Mouse (Mus musculus) kidney, embryonic 15.5 days (tissue): ENCODE measurements around the gene Cxcl2. TPM values are rescaled to one million over a fixed set of nuclear protein-coding genes. Genes with fewer than 3 reads are reported as not detected.
A peak's percentile ranks its signal among the peaks of the same experiment; 100 is the strongest.

Source experiments
- ATAC-seq: fragments of 200-750 bp; cut with Nextera tagmentation; replicated peaks from 2 replicates; pipeline ENCODE4 v1.8.0; 2017; ENCODE audit warnings: moderate TSS enrichment; ENCODE audit not compliant: low FRiP score
- H3K27ac ChIP-seq: fragments of 300-500 bp; sonication (generic); 2 replicates; pipeline ENCODE4 v1.5.1; 2015; ENCODE audit warnings: mild to moderate bottlenecking, inconsistent platforms
- H3K27me3 ChIP-seq: fragments of 300-500 bp; sonication (generic); 2 replicates; pipeline ENCODE4 v1.6.1; 2015; ENCODE audit warnings: inconsistent platforms
- H3K36me3 ChIP-seq: fragments of 300-500 bp; sonication (generic); 2 replicates; pipeline ENCODE4 v1.6.1; 2015; ENCODE audit warnings: inconsistent platforms
- H3K4me1 ChIP-seq: fragments of 300-500 bp; sonication (generic); 2 replicates; pipeline ENCODE4 v1.6.1; 2015; ENCODE audit warnings: inconsistent platforms
- H3K4me2 ChIP-seq: fragments of 300-500 bp; sonication (generic); 2 replicates; pipeline ENCODE4 v1.6.1; 2015; ENCODE audit warnings: moderate library complexity, mild to moderate bottlenecking, inconsistent platforms
- H3K4me3 ChIP-seq: fragments of 300-500 bp; sonication (generic); replicated peaks from 2 replicates; pipeline ENCODE4 v1.5.1; 2015; ENCODE audit warnings: mild to moderate bottlenecking, inconsistent platforms
- H3K9ac ChIP-seq: fragments of 300-500 bp; sonication (generic); 2 replicates; pipeline ENCODE4 v1.6.1; 2015; ENCODE audit warnings: mild to moderate bottlenecking, inconsistent platforms
- H3K9me3 ChIP-seq: fragments of 300-500 bp; sonication (generic); replicated peaks from 2 replicates; pipeline ENCODE4 v1.6.1; 2016; ENCODE audit warnings: inconsistent platforms
- WGBS: fragments of 180-500 bp; shearing (Covaris S2); methylation state at CpG from one replicate; pipeline ENCODE4 v1.1.7; 2015; ENCODE audit warnings: mixed read lengths; 5-methylcytosine and 5-hydroxymethylcytosine counted together
- polyA plus RNA-seq: library from polyadenylated mRNA; unstranded; fragments of >200 nt; fragmentation: Nextera tagmentation; extraction: Ambion mirVana; gene quantifications from 2 replicates; pipeline ENCODE4 v1.2.1, GENCODE M21; 2015

Gene Cxcl2
- polyA plus RNA-seq, 1 experiment from 2014 or later: not detected

DNA sequence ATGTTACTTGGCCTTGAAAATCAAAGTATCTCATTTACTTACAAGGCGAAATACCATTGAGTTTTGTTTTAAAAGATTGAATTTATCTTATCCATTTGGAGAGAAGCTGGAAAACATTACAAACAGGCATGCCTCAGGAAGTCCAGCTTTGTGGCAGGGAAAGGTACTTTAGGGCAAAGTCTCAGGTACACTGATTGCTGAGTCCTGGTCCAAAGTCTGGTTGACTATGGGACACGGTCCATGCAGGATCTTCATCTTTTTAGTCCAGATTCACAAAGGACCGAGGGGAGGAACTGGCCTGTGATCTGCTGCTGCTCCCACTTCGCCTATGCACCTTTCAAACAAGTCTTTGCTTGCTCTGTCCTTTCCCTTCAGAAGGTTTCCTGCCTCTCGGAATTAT, 4.4 kb upstream of the Cxcl2 start:
- no peaks in the 10 kb centered on the region for H3K9me3 ChIP-seq
- H3K36me3 ChIP-seq: no peaks in the 10 kb centered on the region
- no peak overlapping the region for H3K4me2 ChIP-seq
- H3K27ac ChIP-seq: no peak overlapping the region
- peaks cover 10% of the 10 kb centered on the region for H3K27me3 ChIP-seq
- no peak for ATAC-seq
- peaks cover 10% of the 10 kb centered on the region for H3K4me1 ChIP-seq
- no peak overlapping the region for H3K9ac ChIP-seq
- 90% methylated on average over 5 of the region's 5 CpGs for WGBS
- no peak overlapping the region for H3K4me3 ChIP-seq

DNA sequence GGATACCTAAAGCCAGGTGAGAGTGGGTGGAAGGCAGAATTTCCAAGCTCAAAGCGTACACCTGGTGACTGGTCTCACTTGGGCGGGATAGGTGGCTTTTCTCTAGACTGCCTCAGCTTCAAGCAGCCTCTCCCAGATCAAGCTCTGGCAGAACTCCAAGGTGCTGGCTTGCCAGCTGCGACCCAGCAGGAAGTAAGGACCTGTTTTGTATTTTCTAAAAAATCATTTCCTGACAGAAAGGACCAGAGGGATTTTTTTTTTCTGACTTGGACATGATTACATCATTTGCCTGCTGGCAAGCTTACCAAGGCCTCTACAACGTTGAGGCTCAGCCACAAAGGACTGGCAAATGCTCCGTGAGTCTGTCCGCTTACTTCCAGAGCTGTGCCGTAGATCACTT, 3.5 kb upstream of the Cxcl2 start:
- Histone ChIP-seq H3K9me3 (no peaks in the 10 kb centered on the region), H3K9ac (no peak overlapping the region), H3K4me2 (no peak overlapping the region), H3K4me1 (peaks cover 10% of the 10 kb centered on the region), H3K27me3 (peaks cover 18% of the 10 kb centered on the region), H3K27ac (no peak overlapping the region), H3K36me3 (no peaks in the 10 kb centered on the region), H3K4me3 (no peak overlapping the region)
- 52% methylated on average over 7 of the region's 7 CpGs for WGBS
- ATAC-seq: no peak

GRCm38 (mm10) chr5:90900688-90901087, 3.0 kb upstream of the Cxcl2 start:
- H3K9me3 ChIP-seq: no peaks in the 10 kb centered on the region
- 79% methylated on average over 7 of the region's 7 CpGs for WGBS
- no peak overlapping the region for H3K4me3 ChIP-seq
- ATAC-seq: no peak
- no peak overlapping the region for H3K27ac ChIP-seq
- peaks cover 21% of the 10 kb centered on the region for H3K27me3 ChIP-seq
- no peaks in the 10 kb centered on the region for H3K36me3 ChIP-seq
- no peak overlapping the region for H3K9ac ChIP-seq
- H3K4me2 ChIP-seq: no peak overlapping the region
- peaks cover 10% of the 10 kb centered on the region for H3K4me1 ChIP-seq

GRCm38 (mm10) chr5:90902380-90903260, 1.1 kb upstream of the Cxcl2 start:
- H3K4me2 ChIP-seq: peak overlapping the region; percentile 81
- no peak overlapping the region for H3K27ac ChIP-seq
- ATAC-seq: peak; percentile 64; the same call in 1 of the 2 replicates
- H3K9me3 ChIP-seq: no peaks in the 10 kb centered on the region
- 10% methylated on average over 10 of the region's 10 CpGs for WGBS
- H3K9ac ChIP-seq: no peak overlapping the region
- H3K4me3 ChIP-seq: peak overlapping the region; percentile 39
- no peaks in the 10 kb centered on the region for H3K36me3 ChIP-seq
- H3K4me1 ChIP-seq: peaks cover 10% of the 10 kb centered on the region
- peaks cover 28% of the 10 kb centered on the region for H3K27me3 ChIP-seq

DNA sequence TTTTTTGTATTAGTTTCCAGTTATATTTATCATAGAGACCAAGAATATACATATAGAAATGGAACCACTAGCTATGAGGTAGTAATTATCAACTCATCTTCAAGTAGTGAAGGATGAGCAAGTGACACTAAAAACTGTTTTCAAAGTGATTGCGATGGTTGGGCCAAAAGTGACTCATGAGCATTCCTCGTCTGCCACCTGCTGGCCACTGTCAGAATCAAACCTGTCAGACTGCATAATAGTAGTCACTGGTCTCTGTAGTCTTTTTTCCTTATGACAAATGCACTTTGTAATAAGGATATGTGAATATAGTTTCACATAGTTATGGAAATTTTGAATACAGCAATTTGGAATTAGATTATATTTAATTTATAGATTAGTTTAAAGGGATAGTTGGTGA, 5.3 kb downstream of the Cxcl2 start:
- H3K27me3 ChIP-seq: peaks cover 24% of the 10 kb centered on the region
- 2% methylated on average over 2 of the region's 2 CpGs for WGBS

DNA sequence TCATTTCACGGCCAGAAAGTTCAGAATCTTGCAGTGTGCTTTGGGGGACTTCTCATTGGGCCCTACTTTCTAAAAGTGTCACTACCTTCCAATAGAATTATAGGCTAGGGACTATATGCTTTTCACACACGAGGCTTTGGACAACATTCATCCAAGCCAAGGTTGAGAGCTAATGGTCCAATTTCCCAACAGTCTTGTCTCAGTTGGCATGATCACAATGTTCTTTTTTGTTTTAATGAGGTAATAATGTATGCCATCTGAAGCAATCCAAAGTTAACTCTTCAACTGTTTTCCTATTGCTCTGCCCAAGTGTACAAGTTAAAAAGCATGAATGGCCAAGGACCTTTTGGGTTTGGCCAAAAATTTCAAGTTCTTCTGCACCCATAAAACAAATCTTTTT, 15.8 kb downstream of the Cxcl2 start:
- WGBS: 81% methylated on average over 2 of the region's 2 CpGs
- no peak for ATAC-seq
- no peak overlapping the region for H3K9ac ChIP-seq
- H3K4me2 ChIP-seq: no peak overlapping the region
- H3K9me3 ChIP-seq: no peaks in the 10 kb centered on the region
- H3K27ac ChIP-seq: no peak overlapping the region
- H3K27me3 ChIP-seq: no peaks in the 10 kb centered on the region
- no peak overlapping the region for H3K4me3 ChIP-seq
- no peaks in the 10 kb centered on the region for H3K36me3 ChIP-seq
- no peaks in the 10 kb centered on the region for H3K4me1 ChIP-seq

More for the DNA sequence above, 5.3 kb downstream of the Cxcl2 start:
- Histone ChIP-seq H3K4me1 (no peaks in the 10 kb centered on the region), H3K9me3 (no peaks in the 10 kb centered on the region), H3K4me3 (no peak overlapping the region), H3K27ac (no peak overlapping the region), H3K9ac (no peak overlapping the region), H3K4me2 (no peak overlapping the region), H3K36me3 (no peaks in the 10 kb centered on the region)
- no peak for ATAC-seq

GRCm38 (mm10) chr5:90922958-90923357, 19.3 kb downstream of the Cxcl2 start:
- H3K4me2 ChIP-seq: no peak overlapping the region
- H3K9ac ChIP-seq: no peak overlapping the region
- H3K36me3 ChIP-seq: no peaks in the 10 kb centered on the region
- H3K27ac ChIP-seq: no peak overlapping the region
- H3K9me3 ChIP-seq: no peaks in the 10 kb centered on the region
- H3K4me3 ChIP-seq: no peak overlapping the region
- ATAC-seq: no peak
- no peaks in the 10 kb centered on the region for H3K4me1 ChIP-seq
- WGBS: 89% methylated on average over 4 of the region's 4 CpGs
- no peaks in the 10 kb centered on the region for H3K27me3 ChIP-seq

- peaks cover 13% of the 10 kb centered on the region for H3K36me3 ChIP-seq
- H3K27me3 ChIP-seq: no peaks in the 10 kb centered on the region
- H3K4me2 ChIP-seq: peak overlapping the region; percentile 62
- H3K27ac ChIP-seq: peak overlapping the region; percentile 99
- H3K9ac ChIP-seq: peak overlapping the region; percentile 91
- H3K9me3 ChIP-seq: no peaks in the 10 kb centered on the region
- peak overlapping the region; percentile 78 for H3K4me3 ChIP-seq
- ATAC-seq: 0 out of 2 replicates have a peak, but pooled peaks have one; percentile 2
- WGBS: 27% methylated on average over 2 of the region's 2 CpGs
- peaks cover 11% of the 10 kb centered on the region for H3K4me1 ChIP-seq
Measured at GRCm38 (mm10) chr5:90930546-90930945, 26.9 kb downstream of the Cxcl2 start.

DNA sequence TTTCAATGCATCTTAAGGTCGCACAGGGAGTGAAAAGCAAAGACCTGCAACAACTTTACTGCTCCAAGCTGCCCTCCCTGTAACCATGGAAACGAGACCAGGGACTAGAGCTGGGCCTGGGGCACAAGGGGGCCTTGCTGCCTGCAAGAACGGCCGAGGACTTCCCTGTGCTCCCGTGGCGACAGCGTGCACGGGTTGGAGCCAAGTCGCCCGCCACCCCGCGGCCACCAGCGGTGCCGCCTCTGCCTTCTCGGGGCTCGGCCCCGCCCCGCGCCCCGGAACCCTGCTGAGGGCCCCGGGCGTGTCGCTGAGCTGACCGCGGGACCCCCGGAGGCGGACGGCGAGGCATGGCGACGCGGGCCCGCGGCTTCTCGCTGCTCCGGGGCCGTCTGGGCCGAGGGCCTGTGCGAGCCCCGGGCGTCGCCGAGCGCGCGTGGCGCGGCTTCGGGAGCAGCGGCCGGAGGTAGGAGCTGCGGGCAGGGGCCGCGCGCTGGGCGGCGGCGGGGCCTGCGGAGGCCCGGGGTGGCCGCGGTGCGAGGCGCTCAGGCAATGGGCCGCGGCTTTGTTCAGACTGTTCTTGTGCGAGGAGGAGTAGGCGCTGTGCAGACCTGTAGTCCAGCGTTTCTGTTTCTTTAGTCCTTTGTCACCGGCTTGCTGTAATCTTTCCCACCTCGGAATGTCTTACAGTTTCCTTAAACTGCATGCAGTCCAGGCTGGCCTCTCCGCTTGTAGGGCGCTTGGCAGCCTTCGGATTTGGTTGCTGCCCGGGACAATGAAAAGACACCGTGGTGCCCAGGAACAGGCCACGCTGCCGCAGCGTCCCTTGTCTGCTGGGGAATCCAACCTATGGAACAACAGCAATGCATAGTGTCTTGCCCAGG, 27.5 kb downstream of the Cxcl2 start, which contains the start of gene Mthfd2l:
Mthfd2l (plus strand) TSS at position 147 of the 881 bp plus-strand sequence.
- peak within 1 kb of the TSS; percentile 91 for H3K9ac ChIP-seq
- peaks cover 11% of the 10 kb centered on the region for H3K4me1 ChIP-seq
- ATAC-seq: peak; percentile 99
- H3K36me3 ChIP-seq: peaks cover 13% of the 10 kb centered on the region
- under 1% methylated on average over 79 of the region's 79 CpGs for WGBS
- H3K4me3 ChIP-seq: peak within 1 kb of the TSS; percentile 78
- H3K27me3 ChIP-seq: no peaks in the 10 kb centered on the region
- H3K9me3 ChIP-seq: no peaks in the 10 kb centered on the region
- H3K4me2 ChIP-seq: peak within 1 kb of the TSS; percentile 62
- H3K27ac ChIP-seq: peak within 1 kb of the TSS; percentile 99

DNA sequence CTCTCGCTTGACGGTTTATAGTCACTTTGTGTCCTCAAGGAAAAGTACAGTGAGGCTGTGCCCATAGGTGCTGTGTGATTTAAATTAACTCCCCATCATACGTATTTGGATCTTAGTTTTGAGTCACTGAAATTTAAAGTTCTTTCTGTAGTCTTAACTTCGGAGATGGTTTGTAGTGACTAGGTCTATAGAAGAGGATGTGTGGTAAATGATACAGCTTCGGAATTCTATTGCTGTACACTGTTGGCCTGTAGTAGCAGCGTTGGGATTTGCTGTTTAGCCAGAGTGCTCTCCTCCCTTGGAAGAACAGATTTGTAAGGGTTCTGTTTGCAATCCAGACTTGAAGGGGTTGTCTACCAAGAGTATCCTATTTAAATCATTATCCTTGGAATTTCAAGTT, 28.2 kb downstream of the Cxcl2 start:
- Histone ChIP-seq H3K9ac (peak overlapping the region; percentile 91), H3K9me3 (no peaks in the 10 kb centered on the region), H3K27me3 (no peaks in the 10 kb centered on the region), H3K4me3 (peak overlapping the region; percentile 78), H3K4me1 (peaks cover 16% of the 10 kb centered on the region), H3K36me3 (peaks cover 13% of the 10 kb centered on the region), H3K27ac (peak overlapping the region; percentile 99), H3K4me2 (peak overlapping the region; percentile 62)
- peak; percentile 26; the same call in 1 of the 2 replicates for ATAC-seq
- WGBS: 2% methylated on average over 6 of the region's 6 CpGs

GRCm38 (mm10) chr5:90936706-90937105, 33.0 kb downstream of the Cxcl2 start:
- Histone ChIP-seq H3K36me3 (peaks cover 13% of the 10 kb centered on the region), H3K4me3 (no peak overlapping the region), H3K4me1 (peaks cover 12% of the 10 kb centered on the region), H3K9ac (no peak overlapping the region), H3K27me3 (no peaks in the 10 kb centered on the region), H3K4me2 (no peak overlapping the region), H3K9me3 (no peaks in the 10 kb centered on the region), H3K27ac (0 out of 2 replicates have a peak overlapping the region, but pooled peaks have one; percentile 51)
- 40% methylated on average over 2 of the region's 2 CpGs for WGBS
- ATAC-seq: peak; percentile 79

- Histone ChIP-seq H3K27ac (no peak overlapping the region), H3K27me3 (no peaks in the 10 kb centered on the region), H3K4me3 (no peak overlapping the region), H3K9ac (no peak overlapping the region), H3K36me3 (peaks cover 4% of the 10 kb centered on the region; the same call in 1 of the 2 replicates), H3K4me1 (no peaks in the 10 kb centered on the region), H3K4me2 (no peak overlapping the region), H3K9me3 (no peaks in the 10 kb centered on the region)
- 90% methylated on average over 2 of the region's 2 CpGs for WGBS
- ATAC-seq: no peak
Measured at GRCm38 (mm10) chr5:90945453-90945852, 41.8 kb downstream of the Cxcl2 start.
